In the genomic region with DNA sequence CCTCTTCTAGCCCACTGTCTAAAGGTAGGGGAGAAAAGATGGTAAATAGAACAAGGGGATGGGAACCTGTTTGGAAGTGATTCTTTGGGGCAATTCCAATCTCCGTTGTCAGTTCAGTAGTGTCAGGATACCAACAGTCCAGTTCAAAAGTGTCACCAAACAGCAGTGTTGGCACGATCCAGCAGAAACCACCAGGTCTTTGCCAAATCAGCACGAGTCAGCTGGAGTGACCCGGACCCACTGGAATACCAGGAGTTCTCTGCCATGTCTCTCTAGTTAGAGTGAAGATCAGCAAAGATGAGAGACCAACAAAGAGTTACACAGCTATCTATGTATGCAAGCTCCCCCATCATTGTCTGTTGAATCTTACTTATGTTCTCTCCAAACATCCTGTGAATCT, we compare ENCODE assay signal across 48 mouse cellular contexts. TPM values are rescaled to one million over a fixed set of nuclear protein-coding genes. Genes with fewer than 3 reads are reported as not detected.
"Had no signal": no experiment of that assay in that cellular context is flagged by ENCODE, and none has a peak within 500 bp of the region (broad histone marks: within the 10 kb centered on the region; RNA-seq: fewer than 3 reads in every experiment).

No protein-coding gene starts in this region.

- H3K9ac ChIP-seq: heart, embryonic 12.5 days; heart, embryonic 13.5 days; heart, embryonic 15.5 days; hindbrain, embryonic 12.5 days; hindbrain, embryonic 13.5 days; hindbrain, embryonic 14.5 days; hindbrain, embryonic 15.5 days; intestine, embryonic 15.5 days; kidney, embryonic 15.5 days had no signal

- H3K4me2 ChIP-seq: heart, embryonic 11.5 days; heart, embryonic 12.5 days; heart, embryonic 13.5 days; heart, embryonic 15.5 days; hindbrain, embryonic 12.5 days; hindbrain, embryonic 13.5 days; hindbrain, embryonic 14.5 days; hindbrain, embryonic 15.5 days; intestine, embryonic 15.5 days; kidney, embryonic 15.5 days had no signal

- H3K4me3 ChIP-seq: heart, embryonic 10.5 days; heart, embryonic 12.5 days; heart, embryonic 13.5 days; heart, embryonic 15.5 days; hindbrain, embryonic 10.5 days; hindbrain, embryonic 12.5 days; hindbrain, embryonic 13.5 days; hindbrain, embryonic 15.5 days; intestine, embryonic 15.5 days; kidney, embryonic 15.5 days; layer of hippocampus, adult 2 months had no signal

- DNase-seq: heart, postnatal 10 days; heart, postnatal 14 days; heart, postnatal 36 days; heart, postnatal 4 days; kidney, adult 11 months; kidney, adult 18-20 months; kidney, adult 2 months; kidney, adult 8-10 months; kidney, adult 9 months; kidney, postnatal 10 days; kidney, postnatal 14 days; kidney, postnatal 25 days; kidney, postnatal 36 days; kidney, postnatal 4 days; layer of hippocampus, adult 9-11 months; layer of hippocampus, postnatal 36 days had no signal

- H3K27ac ChIP-seq: heart, embryonic 10.5 days; heart, embryonic 13.5 days; heart, embryonic 15.5 days; hindbrain, embryonic 10.5 days; hindbrain, embryonic 12.5 days; hindbrain, embryonic 13.5 days; hindbrain, embryonic 14.5 days; hindbrain, embryonic 15.5 days; hindbrain, postnatal 0 days; intestine, embryonic 15.5 days; kidney, embryonic 15.5 days; kidney, postnatal 0 days; layer of hippocampus, adult 2 months had no signal

- H3K27me3 ChIP-seq: heart, embryonic 12.5 days; heart, embryonic 13.5 days; heart, embryonic 15.5 days; hindbrain, embryonic 12.5 days; hindbrain, embryonic 13.5 days; hindbrain, embryonic 15.5 days; intestine, embryonic 15.5 days; kidney, embryonic 15.5 days had no signal

- ATAC-seq: hindbrain, embryonic 16.5 days; hindbrain, postnatal 0 days; inflammation-experienced regulatory T-cells, adult 6 months; intestine, embryonic 15.5 days; intestine, embryonic 16.5 days; intestine, postnatal 0 days had no signal

- H3K9me3 ChIP-seq: heart, embryonic 10.5 days; heart, embryonic 12.5 days; heart, embryonic 13.5 days; heart, embryonic 15.5 days; hindbrain, embryonic 10.5 days; hindbrain, embryonic 12.5 days; hindbrain, embryonic 13.5 days; hindbrain, embryonic 15.5 days; intestine, embryonic 15.5 days; kidney, embryonic 15.5 days had no signal

- H3K4me1 ChIP-seq: heart, embryonic 10.5 days; heart, embryonic 12.5 days; heart, embryonic 13.5 days; heart, embryonic 15.5 days; hindbrain, embryonic 10.5 days; hindbrain, embryonic 12.5 days; hindbrain, embryonic 13.5 days; hindbrain, embryonic 15.5 days; intestine, embryonic 15.5 days; kidney, embryonic 15.5 days had no signal

RNA-seq across cellular contexts. Expression of a gene that starts 9.1 kb away (rescaled TPM):
- total RNA-seq: heart, postnatal 10 days; heart, postnatal 14 days; heart, postnatal 25 days; heart, postnatal 36 days; heart, postnatal 4 days; hematopoietic stem cell, adult 5-6 weeks; hindbrain, postnatal 0 days; layer of hippocampus, adult 18-20 months; layer of hippocampus, adult 2 months; layer of hippocampus, adult 8-10 months; layer of hippocampus, postnatal 10 days; layer of hippocampus, postnatal 14 days; layer of hippocampus, postnatal 25 days; layer of hippocampus, postnatal 36 days; left cerebral cortex, adult 18-20 months had no signal
- polyA plus RNA-seq: heart, embryonic 11.5 days; heart, embryonic 12.5 days; heart, embryonic 14.5 days; heart, postnatal 0 days; hindbrain, embryonic 10.5 days; hindbrain, embryonic 12.5 days; hindbrain, embryonic 13.5 days; hindbrain, embryonic 14.5 days; hindbrain, postnatal 0 days; intestine, embryonic 14.5 days; kidney, adult 2 months; kidney, embryonic 14.5 days had no signal

RNA-seq across cellular contexts. Expression of a gene that starts 17.0 kb away (rescaled TPM):
- total RNA-seq: hematopoietic stem cell, adult 5-6 weeks had no signal
- polyA plus RNA-seq: inflammation-experienced regulatory T-cells, adult 6 months had no signal

RNA-seq across cellular contexts. Expression of a gene that starts 43.0 kb away (rescaled TPM):
- total RNA-seq: heart, postnatal 14 days; heart, postnatal 25 days; heart, postnatal 36 days; heart, postnatal 4 days; hematopoietic stem cell, adult 5-6 weeks; hindbrain, postnatal 0 days had no signal
- polyA plus RNA-seq: heart, embryonic 11.5 days; heart, embryonic 15.5 days; hindbrain, embryonic 10.5 days; hindbrain, embryonic 15.5 days; hindbrain, embryonic 16.5 days; hindbrain, postnatal 0 days; inflammation-experienced regulatory T-cells, adult 6 months; intestine, embryonic 14.5 days; kidney, embryonic 14.5 days; kidney, embryonic 15.5 days; kidney, embryonic 16.5 days had no signal

RNA-seq across cellular contexts. Expression of a gene that starts 43.1 kb away (rescaled TPM):
- total RNA-seq: hematopoietic stem cell, adult 5-6 weeks had no signal
